Mouse (Mus musculus) embryonic facial prominence, embryonic 12.5 days (tissue): ENCODE measurements around the gene Dld. TPM values are rescaled to one million over a fixed set of nuclear protein-coding genes. Genes with fewer than 3 reads are reported as not detected.

Experiments used
- ATAC-seq: fragments of 200-750 bp; cut with Nextera tagmentation; 2 replicates; pipeline ENCODE4 v1.8.0; 2017; ENCODE audit not compliant: insufficient number of reproducible peaks, insufficient read depth, low FRiP score, low TSS enrichment
- H3K27ac ChIP-seq: fragments of 300-500 bp; sonication (generic); 2 replicates; pipeline ENCODE4 v1.5.1; 2016; ENCODE audit warnings: mild to moderate bottlenecking
- H3K27me3 ChIP-seq: fragments of 300-500 bp; sonication (generic); 2 replicates; pipeline ENCODE4 v1.6.1; 2016; ENCODE audit warnings: mild to moderate bottlenecking, moderate library complexity
- H3K36me3 ChIP-seq: fragments of 300-500 bp; sonication (generic); 2 replicates; pipeline ENCODE4 v1.6.1; 2016; ENCODE audit warnings: mild to moderate bottlenecking
- H3K4me1 ChIP-seq: fragments of 300-500 bp; sonication (generic); 2 replicates; pipeline ENCODE4 v1.6.1; 2016
- H3K4me2 ChIP-seq: fragments of 300-500 bp; sonication (generic); replicated peaks from 2 replicates; pipeline ENCODE4 v1.6.1; 2016; ENCODE audit warnings: mild to moderate bottlenecking, moderate library complexity
- H3K4me3 ChIP-seq: fragments of 300-500 bp; sonication (generic); 2 replicates; pipeline ENCODE4 v1.5.1; 2016; ENCODE audit warnings: mild to moderate bottlenecking
- H3K9ac ChIP-seq: fragments of 300-500 bp; sonication (generic); 2 replicates; pipeline ENCODE4 v1.6.1; 2016; ENCODE audit warnings: mild to moderate bottlenecking, moderate library complexity
- H3K9me3 ChIP-seq: fragments of 300-500 bp; sonication (generic); 2 replicates; pipeline ENCODE4 v1.6.1; 2016; ENCODE audit warnings: mild to moderate bottlenecking, moderate library complexity
- WGBS: fragments of 180-500 bp; shearing (Covaris S2); methylation state at CpG from one replicate; pipeline ENCODE4 v1.1.7; 2016; 5-methylcytosine and 5-hydroxymethylcytosine counted together
- polyA plus RNA-seq: library from polyadenylated mRNA; unstranded; fragments of >200 nt; fragmentation: Nextera tagmentation; extraction: Ambion mirVana; gene quantifications from 2 replicates; pipeline ENCODE4 v1.2.1, GENCODE M21; 2016

Gene Dld
- polyA plus RNA-seq, 1 experiment from 2014 or later: 165 TPM

- H3K4me2 ChIP-seq: no peak overlapping the region
- H3K27me3 ChIP-seq: no peaks in the 10 kb centered on the region
- no peak overlapping the region for H3K9ac ChIP-seq
- H3K9me3 ChIP-seq: no peaks in the 10 kb centered on the region
- H3K4me3 ChIP-seq: no peak overlapping the region
- no peak overlapping the region for H3K27ac ChIP-seq
- peaks cover 14% of the 10 kb centered on the region for H3K4me1 ChIP-seq
- 35% methylated on average over 9 of the region's 9 CpGs for WGBS
- ATAC-seq: no peak; the same call in 1 of the 2 replicates
- H3K36me3 ChIP-seq: no peaks in the 10 kb centered on the region
Measured at GRCm38 (mm10) chr12:31374603-31375282, 23.5 kb upstream of the Dld start.

DNA sequence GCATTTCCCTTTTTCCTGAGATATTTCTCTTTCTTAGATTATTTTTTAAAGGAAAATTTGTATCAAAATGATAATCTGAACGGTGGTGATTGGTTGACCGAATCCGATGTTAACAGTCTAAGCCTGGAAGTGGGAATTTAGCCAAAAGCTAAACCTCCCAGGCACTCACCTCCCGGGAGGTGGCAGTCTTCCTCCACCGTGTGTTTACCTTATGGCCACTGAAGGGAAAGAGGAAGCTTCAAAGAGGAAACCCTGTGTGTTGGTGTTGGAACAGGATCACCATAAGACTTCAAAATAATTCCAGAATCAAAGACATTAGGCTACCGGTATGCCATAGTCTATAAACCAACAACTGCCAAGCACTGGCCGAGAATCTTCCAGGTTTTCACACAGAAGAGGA, 18.4 kb upstream of the Dld start:
- Histone ChIP-seq H3K27ac (no peak overlapping the region), H3K4me2 (no peak overlapping the region), H3K4me1 (no peaks in the 10 kb centered on the region), H3K4me3 (no peak overlapping the region), H3K36me3 (no peaks in the 10 kb centered on the region), H3K27me3 (no peaks in the 10 kb centered on the region), H3K9me3 (no peaks in the 10 kb centered on the region), H3K9ac (no peak overlapping the region)
- ATAC-seq: no peak
- WGBS: 80% methylated on average over 7 of the region's 7 CpGs

DNA sequence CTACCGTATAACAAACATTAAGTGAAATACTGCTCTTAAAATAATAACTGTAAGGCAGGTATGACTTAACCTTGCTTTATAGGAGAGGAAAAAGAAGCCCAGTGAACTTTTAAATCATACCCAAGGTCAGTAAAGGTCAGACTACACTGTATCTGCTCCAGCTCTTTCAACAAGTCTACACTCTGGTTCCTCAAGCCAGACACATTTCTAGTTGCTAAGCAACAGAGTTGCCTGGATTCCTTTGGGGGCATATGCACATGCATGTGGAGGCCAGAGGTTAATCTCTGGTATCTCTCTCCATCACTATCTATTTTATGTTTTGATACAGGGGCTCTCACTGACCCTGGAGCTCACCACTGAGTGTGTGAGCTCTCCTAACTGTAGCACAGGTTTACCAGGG, 17.9 kb upstream of the Dld start:
- H3K27ac ChIP-seq: no peak overlapping the region
- ATAC-seq: no peak
- H3K4me1 ChIP-seq: no peaks in the 10 kb centered on the region
- no peaks in the 10 kb centered on the region for H3K9me3 ChIP-seq
- WGBS: 73% methylated on average over 1 of the region's 1 CpGs
- H3K9ac ChIP-seq: no peak overlapping the region
- no peaks in the 10 kb centered on the region for H3K36me3 ChIP-seq
- H3K4me2 ChIP-seq: no peak overlapping the region
- no peak overlapping the region for H3K4me3 ChIP-seq
- no peaks in the 10 kb centered on the region for H3K27me3 ChIP-seq

GRCm38 (mm10) chr12:31367721-31368120, 16.5 kb upstream of the Dld start:
- no peak for ATAC-seq
- H3K4me3 ChIP-seq: no peak overlapping the region

DNA sequence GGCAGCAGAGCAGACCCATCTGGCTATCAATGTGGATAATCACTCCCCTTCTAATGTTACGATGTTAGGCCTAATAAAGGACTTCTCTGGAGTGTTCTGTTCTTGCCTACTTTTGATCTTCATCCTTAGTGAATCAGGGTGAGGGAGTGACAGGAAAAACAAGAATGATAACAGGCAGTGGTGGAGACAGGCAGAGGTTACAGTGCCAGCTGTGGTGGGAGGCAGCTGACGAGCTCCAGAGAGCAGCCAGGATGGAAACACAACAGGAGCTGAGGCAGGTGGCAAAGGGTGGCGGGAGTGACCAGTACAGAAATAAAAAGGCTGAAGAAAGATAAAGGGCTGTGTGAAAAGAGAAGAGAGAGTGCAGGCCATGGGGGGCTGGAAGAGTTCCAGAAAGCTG, 15.2 kb upstream of the Dld start:
- 61% methylated on average over 3 of the region's 3 CpGs for WGBS
- H3K4me2 ChIP-seq: no peak overlapping the region
- H3K9ac ChIP-seq: no peak overlapping the region
- no peak overlapping the region for H3K4me3 ChIP-seq
- H3K27ac ChIP-seq: no peak overlapping the region
- H3K9me3 ChIP-seq: no peaks in the 10 kb centered on the region
- no peaks in the 10 kb centered on the region for H3K27me3 ChIP-seq
- H3K4me1 ChIP-seq: no peaks in the 10 kb centered on the region
- no peaks in the 10 kb centered on the region for H3K36me3 ChIP-seq
- no peak for ATAC-seq

More at GRCm38 (mm10) chr12:31367721-31368120, 16.5 kb upstream of the Dld start:
- H3K4me1 ChIP-seq: no peaks in the 10 kb centered on the region
- no peak overlapping the region for H3K4me2 ChIP-seq
- 80% methylated on average over 5 of the region's 5 CpGs for WGBS
- H3K27me3 ChIP-seq: no peaks in the 10 kb centered on the region
- H3K9me3 ChIP-seq: no peaks in the 10 kb centered on the region
- H3K9ac ChIP-seq: no peak overlapping the region
- no peak overlapping the region for H3K27ac ChIP-seq
- H3K36me3 ChIP-seq: no peaks in the 10 kb centered on the region

DNA sequence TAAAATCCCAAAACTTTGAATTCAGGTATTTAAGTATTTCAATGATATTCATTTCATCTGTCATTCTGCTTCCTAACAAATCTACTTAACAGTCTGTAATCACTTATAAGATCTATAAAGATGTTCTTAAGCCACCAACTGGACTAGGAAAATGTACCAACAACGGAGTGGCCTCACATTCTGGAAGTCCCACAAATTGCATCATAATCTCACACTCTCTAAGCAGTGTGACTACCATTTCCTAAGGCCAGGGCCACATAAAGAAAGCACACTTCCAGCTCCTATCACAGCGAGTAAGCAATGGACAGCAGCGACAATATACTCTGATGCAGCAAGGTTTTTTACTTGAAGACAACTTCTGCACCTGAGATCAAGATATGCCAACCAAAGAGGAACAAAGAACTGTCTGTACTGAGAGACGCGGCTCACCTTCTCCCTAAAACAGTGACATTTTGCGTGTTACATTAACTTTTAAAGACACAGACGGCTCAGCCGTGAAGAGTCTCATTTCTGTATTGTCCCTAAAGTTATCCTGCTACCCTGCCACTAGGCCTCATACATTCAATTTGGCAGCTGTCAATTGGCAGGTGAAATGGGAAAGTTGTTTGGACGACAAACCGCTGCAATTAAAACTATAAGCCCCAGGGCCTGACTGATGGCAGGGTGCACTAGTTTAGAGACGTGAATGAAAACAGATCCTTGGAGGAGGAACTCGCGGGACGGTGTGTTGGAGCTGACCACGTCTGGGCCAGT, 886 bp downstream of the Dld start:
- Histone ChIP-seq H3K27me3 (no peaks in the 10 kb centered on the region), H3K27ac (0 out of 2 replicates have a peak overlapping the region, but pooled peaks have one; percentile 86), H3K4me1 (peaks cover 9% of the 10 kb centered on the region), H3K9me3 (no peaks in the 10 kb centered on the region), H3K36me3 (peaks cover 11% of the 10 kb centered on the region), H3K4me3 (peak overlapping the region; percentile 96), H3K9ac (peak overlapping the region; percentile 95), H3K4me2 (peak overlapping the region; percentile 91)
- no peak for ATAC-seq
- 27% methylated on average over 15 of the region's 15 CpGs for WGBS

DNA sequence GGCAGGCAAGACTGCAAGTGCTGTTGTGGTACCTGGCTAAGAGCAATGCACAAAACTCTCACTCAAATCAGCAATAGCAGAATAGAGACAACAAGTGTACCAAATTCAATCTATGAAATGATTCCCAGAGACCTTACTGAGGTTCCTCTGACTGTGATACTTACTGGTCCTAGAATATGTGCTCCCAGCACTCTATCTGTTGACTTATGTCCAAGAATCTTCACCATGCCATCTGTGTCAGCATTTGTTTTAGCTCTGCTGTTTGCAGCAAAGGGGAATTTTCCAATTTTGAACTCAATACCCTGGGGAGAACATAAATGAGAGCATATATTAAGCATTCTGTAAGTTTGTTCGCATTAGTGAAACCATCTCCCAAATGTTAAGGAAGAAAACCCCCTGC, 18.0 kb downstream of the Dld start:
- H3K9me3 ChIP-seq: no peaks in the 10 kb centered on the region
- H3K27me3 ChIP-seq: no peaks in the 10 kb centered on the region
- no peaks in the 10 kb centered on the region for H3K4me1 ChIP-seq
- no peak overlapping the region for H3K9ac ChIP-seq
- no peak for ATAC-seq
- peaks cover 67% of the 10 kb centered on the region for H3K36me3 ChIP-seq
- 92% methylated on average over 1 of the region's 1 CpGs for WGBS
- H3K4me2 ChIP-seq: no peak overlapping the region
- H3K27ac ChIP-seq: no peak overlapping the region
- H3K4me3 ChIP-seq: no peak overlapping the region

DNA sequence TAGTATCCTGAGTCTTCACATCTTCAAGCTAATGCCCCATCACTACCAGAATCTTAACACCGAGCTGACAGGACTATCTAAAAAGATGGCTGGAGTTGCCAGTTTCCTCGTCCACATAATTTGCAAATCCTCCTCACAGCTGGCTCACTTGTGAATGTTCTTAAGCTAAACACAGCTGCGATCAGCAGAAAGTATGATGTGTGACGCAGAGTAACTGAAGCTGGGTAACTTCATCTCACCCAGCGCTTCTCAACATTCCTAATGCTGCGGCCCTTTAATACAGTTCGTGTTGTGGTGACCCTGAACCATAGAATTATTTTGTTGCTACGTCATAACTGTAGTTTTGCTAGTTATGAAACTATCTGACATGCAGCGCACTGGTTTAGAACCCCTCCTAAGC, 24.1 kb downstream of the Dld start:
- Histone ChIP-seq H3K4me3 (no peak overlapping the region), H3K9me3 (no peaks in the 10 kb centered on the region), H3K9ac (no peak overlapping the region), H3K27ac (no peak overlapping the region), H3K36me3 (peaks cover 73% of the 10 kb centered on the region), H3K4me1 (no peaks in the 10 kb centered on the region; the same call in 1 of the 2 replicates), H3K4me2 (no peak overlapping the region), H3K27me3 (no peaks in the 10 kb centered on the region)
- WGBS: 92% methylated on average over 9 of the region's 9 CpGs
- no peak for ATAC-seq

- 92% methylated on average over 9 of the region's 9 CpGs for WGBS
- Histone ChIP-seq H3K4me2 (no peak overlapping the region), H3K36me3 (peaks cover 80% of the 10 kb centered on the region)
Measured at GRCm38 (mm10) chr12:31323136-31323695, 28.0 kb downstream of the Dld start.

DNA sequence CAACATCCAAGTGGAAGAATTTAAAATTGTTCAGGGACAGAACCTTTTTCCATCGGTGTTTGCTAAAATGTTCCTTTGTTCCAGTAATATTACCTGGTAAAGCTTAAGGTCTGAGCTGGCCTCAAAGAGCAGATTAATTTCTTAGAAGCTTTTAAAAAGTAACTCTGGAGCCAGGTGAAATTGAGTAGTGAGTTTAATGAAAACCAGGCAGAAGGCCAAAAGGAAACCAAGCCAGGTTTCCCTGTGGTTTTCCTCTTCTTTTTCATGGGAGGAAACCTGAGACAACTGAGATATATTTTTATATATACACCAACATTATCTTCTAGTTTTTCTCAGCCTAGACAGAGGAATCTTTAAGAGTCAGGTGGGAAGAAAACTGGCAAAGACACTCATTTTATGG, 29.7 kb downstream of the Dld start:
- 41% methylated on average over 1 of the region's 1 CpGs for WGBS
- peaks cover 79% of the 10 kb centered on the region for H3K36me3 ChIP-seq
- no peaks in the 10 kb centered on the region for H3K27me3 ChIP-seq
- no peak overlapping the region for H3K4me3 ChIP-seq
- peak overlapping the region; percentile 58; the same call in 1 of the 2 replicates for H3K27ac ChIP-seq
- H3K9ac ChIP-seq: no peak overlapping the region
- no peak for ATAC-seq
- H3K9me3 ChIP-seq: no peaks in the 10 kb centered on the region
- H3K4me2 ChIP-seq: no peak overlapping the region
- H3K4me1 ChIP-seq: peaks cover 13% of the 10 kb centered on the region

More at GRCm38 (mm10) chr12:31323136-31323695, 28.0 kb downstream of the Dld start:
- ATAC-seq: no peak
- Histone ChIP-seq H3K4me3 (no peak overlapping the region), H3K4me1 (peaks cover 13% of the 10 kb centered on the region), H3K9ac (no peak overlapping the region), H3K27me3 (no peaks in the 10 kb centered on the region), H3K9me3 (no peaks in the 10 kb centered on the region), H3K27ac (no peak overlapping the region)

DNA sequence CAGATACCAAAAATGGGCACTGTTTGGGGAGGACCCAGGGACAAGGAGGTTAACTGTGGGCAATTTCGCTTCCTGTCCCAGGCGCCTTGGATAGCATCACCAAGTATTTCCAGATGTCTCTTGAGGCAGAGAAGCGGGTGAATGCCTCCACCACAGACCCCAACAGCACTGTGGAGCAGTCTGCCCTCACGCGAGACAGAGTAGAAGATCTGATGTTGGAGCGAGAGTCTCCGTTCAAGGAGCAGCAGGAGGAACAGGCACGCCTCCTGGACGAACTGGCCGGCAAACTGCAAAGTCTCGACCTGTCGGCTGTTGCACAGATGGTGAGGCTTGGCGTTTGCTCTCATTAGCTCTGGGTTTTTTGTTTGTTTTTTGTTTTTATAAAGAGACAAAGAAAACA, 30.4 kb downstream of the Dld start:
- H3K36me3 ChIP-seq: peaks cover 82% of the 10 kb centered on the region
- H3K27me3 ChIP-seq: no peaks in the 10 kb centered on the region
- no peak overlapping the region for H3K4me3 ChIP-seq
- H3K27ac ChIP-seq: peak overlapping the region; percentile 77
- peak; percentile 67; the same call in 1 of the 2 replicates for ATAC-seq
- H3K9ac ChIP-seq: no peak overlapping the region
- H3K4me1 ChIP-seq: peaks cover 13% of the 10 kb centered on the region
- H3K9me3 ChIP-seq: no peaks in the 10 kb centered on the region
- 31% methylated on average over 13 of the region's 13 CpGs for WGBS
- 0 out of 2 replicates have a peak overlapping the region, but pooled peaks have one; percentile 11 for H3K4me2 ChIP-seq
